ENCODE assay signal across 8 mouse cellular contexts in genomic region chrX:94212597-94213321, GRCm38 (mm10). TPM values are rescaled to one million over a fixed set of nuclear protein-coding genes. Genes with fewer than 3 reads are reported as not detected.
A peak's percentile ranks its signal among the peaks of the same experiment; 100 is the strongest.
DNase-seq lines count a peak whose midpoint lies in the region; ATAC-seq and TF ChIP-seq lines count a peak whose summit lies in the region.

TSS of gene Eif2s3x (minus strand) at chrX:94212862.

- H3K4me1 ChIP-seq in forebrain, embryonic 12.5 days, result no peaks in the 10 kb centered on the region
- H3K4me1 ChIP-seq in heart, postnatal 0 days (ENCODE audit: control insufficient read depth, insufficient read depth), result no peaks in the 10 kb centered on the region
- peaks cover 4% of the 10 kb centered on the region for H3K4me1 ChIP-seq in liver, embryonic 16.5 days (ENCODE audit: control insufficient read depth, low read depth, low read length)
- peaks cover 14% of the 10 kb centered on the region for H3K4me1 ChIP-seq in neural tube, embryonic 13.5 days (replicated peaks)
- H3K4me1 ChIP-seq in testis, adult 2 months (ENCODE audit: control insufficient read depth, insufficient read depth, low read length), result no peaks in the 10 kb centered on the region

- peak within 1 kb of the TSS; percentile 75 for H3K9ac ChIP-seq in forebrain, embryonic 12.5 days
- peak within 1 kb of the TSS; percentile 60 for H3K9ac ChIP-seq in heart, postnatal 0 days (replicated peaks; ENCODE audit: low read depth, low read length)
- H3K9ac ChIP-seq in liver, embryonic 16.5 days (ENCODE audit: low read depth, low read length), result peak within 1 kb of the TSS; percentile 84
- H3K9ac ChIP-seq in neural tube, embryonic 13.5 days, result peak within 1 kb of the TSS; percentile 87

- DNase-seq in CD8-positive naive resting alpha-beta T cell, adult 2 months (ENCODE audit: low read depth in 2 of 2, low spot score in 2 of 2), result peak; percentile 80 to 92
- peak; percentile 77 for DNase-seq in c-Kit-positive CD71-positive TER-119-negative erythroid progenitor cells, embryonic 14.5 days (ENCODE audit: low read depth)
- peak; percentile 77 for DNase-seq in heart, postnatal 0 days (ENCODE audit: low spot score)
- DNase-seq in kidney, postnatal 4 days, result peak; percentile 85 to 95

- H3K4me3 ChIP-seq in forebrain, embryonic 12.5 days (replicated peaks), result peak within 1 kb of the TSS; percentile 75
- peak within 1 kb of the TSS; percentile 60 for H3K4me3 ChIP-seq in heart, postnatal 0 days (ENCODE audit: low read depth, low read length)
- H3K4me3 ChIP-seq in liver, embryonic 16.5 days (ENCODE audit: low read depth, low read length), result peak within 1 kb of the TSS; percentile 91
- H3K4me3 ChIP-seq in neural tube, embryonic 13.5 days, result peak within 1 kb of the TSS; percentile 74
- H3K4me3 ChIP-seq in testis, adult 2 months (ENCODE audit: control insufficient read depth, low read depth, low read length), result peak within 1 kb of the TSS; percentile 93

- no peaks in the 10 kb centered on the region for H3K9me3 ChIP-seq in forebrain, embryonic 12.5 days
- H3K9me3 ChIP-seq in heart, postnatal 0 days (replicated peaks; ENCODE audit: control insufficient read depth, low read length), result no peaks in the 10 kb centered on the region
- no peaks in the 10 kb centered on the region for H3K9me3 ChIP-seq in liver, embryonic 16.5 days (replicated peaks; ENCODE audit: control insufficient read depth, low read length)
- no peaks in the 10 kb centered on the region for H3K9me3 ChIP-seq in neural tube, embryonic 13.5 days

- peak; percentile 94 for ATAC-seq in forebrain, embryonic 12.5 days (ENCODE audit: low FRiP score)
- ATAC-seq in heart, postnatal 0 days (ENCODE audit: insufficient read depth, low read depth), result peak; percentile 93
- ATAC-seq in liver, embryonic 16.5 days (ENCODE audit: low read depth), result peak; percentile 93
- ATAC-seq in neural tube, embryonic 13.5 days (ENCODE audit: low read depth), result peak; percentile 95

- TF ChIP-seq CTCF in heart, postnatal 0 days (IDR thresholded peaks at IDR 0.05; ENCODE audit: low read depth), result peak; percentile 69
- peak; percentile 56; the same call in 1 of the 2 replicates for TF ChIP-seq CTCF in testis, adult 2 months (IDR thresholded peaks at IDR 0.05; ENCODE audit: control insufficient read depth, insufficient read depth, insufficient replicate concordance, low read depth, low read length)

- TF ChIP-seq POLR2A in testis, adult 2 months (IDR thresholded peaks at IDR 0.05; ENCODE audit: control insufficient read depth, low read depth, low read length), result peak; percentile 43; the same call in 1 of the 2 replicates

- H3K27me3 ChIP-seq in forebrain, embryonic 12.5 days, result no peaks in the 10 kb centered on the region
- H3K27me3 ChIP-seq in heart, postnatal 0 days (ENCODE audit: control insufficient read depth, insufficient read depth, low read length), result no peaks in the 10 kb centered on the region
- H3K27me3 ChIP-seq in liver, embryonic 16.5 days (ENCODE audit: control insufficient read depth, insufficient read depth, low read depth, low read length), result no peaks in the 10 kb centered on the region
- no peaks in the 10 kb centered on the region for H3K27me3 ChIP-seq in neural tube, embryonic 13.5 days
- H3K27me3 ChIP-seq in testis, adult 2 months (ENCODE audit: control insufficient read depth, insufficient read depth, low read length), result no peaks in the 10 kb centered on the region

- WGBS in forebrain, embryonic 12.5 days, result under 1% methylated on average over 52 of the region's 52 CpGs
- WGBS in heart, postnatal 0 days, result under 1% methylated on average over 49 of the region's 52 CpGs
- WGBS in liver, embryonic 16.5 days (ENCODE audit: insufficient replicate concordance), result under 1% methylated on average over 52 of the region's 52 CpGs
- WGBS in neural tube, embryonic 13.5 days, result under 1% methylated on average over 52 of the region's 52 CpGs

- peak within 1 kb of the TSS; percentile 73 for H3K27ac ChIP-seq in forebrain, embryonic 12.5 days
- peak within 1 kb of the TSS; percentile 84 for H3K27ac ChIP-seq in heart, postnatal 0 days (ENCODE audit: low read depth)
- peak within 1 kb of the TSS; percentile 75 for H3K27ac ChIP-seq in liver, embryonic 16.5 days (ENCODE audit: low read length)
- H3K27ac ChIP-seq in neural tube, embryonic 13.5 days (replicated peaks), result peak within 1 kb of the TSS; percentile 84
- peak within 1 kb of the TSS; percentile 74 for H3K27ac ChIP-seq in testis, adult 2 months (ENCODE audit: control insufficient read depth, insufficient read depth, low read depth, low read length)

- peaks cover 18% of the 10 kb centered on the region for H3K36me3 ChIP-seq in forebrain, embryonic 12.5 days (replicated peaks)
- H3K36me3 ChIP-seq in heart, postnatal 0 days (replicated peaks; ENCODE audit: control insufficient read depth, insufficient read depth, low read length), result peaks cover 25% of the 10 kb centered on the region
- H3K36me3 ChIP-seq in liver, embryonic 16.5 days (ENCODE audit: control insufficient read depth, insufficient read depth), result peaks cover 12% of the 10 kb centered on the region
- H3K36me3 ChIP-seq in neural tube, embryonic 13.5 days, result peaks cover 16% of the 10 kb centered on the region
- H3K36me3 ChIP-seq in testis, adult 2 months (ENCODE audit: control insufficient read depth, insufficient read depth, low read length), result no peaks in the 10 kb centered on the region

- peak; percentile 87 for TF ChIP-seq EP300 in heart, postnatal 0 days (IDR thresholded peaks at IDR 0.05; ENCODE audit: low read depth)

- H3K4me2 ChIP-seq in forebrain, embryonic 12.5 days, result peak within 1 kb of the TSS; percentile 67
- peak within 1 kb of the TSS; percentile 75 for H3K4me2 ChIP-seq in heart, postnatal 0 days (ENCODE audit: low read depth, low read length)
- peak within 1 kb of the TSS; percentile 77 for H3K4me2 ChIP-seq in liver, embryonic 16.5 days (ENCODE audit: low read depth, low read length)
- H3K4me2 ChIP-seq in neural tube, embryonic 13.5 days, result peak within 1 kb of the TSS; percentile 73

RNA-seq across cellular contexts. Expression of gene Eif2s3x, which starts in this region (rescaled TPM):
- 109 and 114 TPM in 2 replicates for polyA plus RNA-seq in forebrain, embryonic 12.5 days (2016; fragmentation: Nextera tagmentation; extraction: Ambion mirVana)
- total RNA-seq in heart, postnatal 0 days (2014; rRNA removed; ENCODE audit: low replicate concordance), result 123 and 172 TPM in 2 replicates
- polyA plus RNA-seq in heart, postnatal 0 days (2015; fragmentation: Nextera tagmentation; extraction: Ambion mirVana), result 43.7 and 49.4 TPM in 2 replicates
- polyA plus RNA-seq in liver, embryonic 16.5 days (2015; fragmentation: Nextera tagmentation; extraction: Ambion mirVana), result 35.0 and 37.6 TPM in 2 replicates
- 93.5 and 93.9 TPM in 2 replicates for polyA plus RNA-seq in neural tube, embryonic 13.5 days (2015; fragmentation: Nextera tagmentation; extraction: Ambion mirVana)
- 3.8 and 3.9 TPM in 2 replicates for polyA plus RNA-seq in testis, adult 2 months (2012; rRNA removed)

Comparison
In these comparisons a context has a peak if more than half of its experiments do, and no peak if none do; other contexts are left out.
1. Peak in every context shown above with its lines: DNase-seq, ATAC-seq, H3K4me3 ChIP-seq and H3K27ac ChIP-seq.